Mouse (Mus musculus): ENCODE data around the gene Ghdc. TPM values are rescaled to one million over a fixed set of nuclear protein-coding genes. Genes with fewer than 3 reads are reported as not detected.

Gene Ghdc
- 1.9 and 2.4 TPM in 2 replicates for polyA plus RNA-seq (2015; fragmentation: Nextera tagmentation; extraction: Ambion mirVana)

- ATAC-seq = no peak
- Histone ChIP-seq H3K4me3 (peak within 1 kb of the TSS; percentile 33), H3K4me1 (no peaks in the 10 kb centered on the region), H3K36me3 (ENCODE audit: poor library complexity, severe bottlenecking) (no peaks in the 10 kb centered on the region), H3K9ac (0 out of 2 replicates have a peak within 1 kb of the TSS, but pooled peaks have one; percentile 6), H3K4me2 (peak within 1 kb of the TSS; percentile 47), H3K27ac (no peak within 1 kb of the TSS), H3K27me3 (no peaks in the 10 kb centered on the region), H3K9me3 (replicated peaks) (no peaks in the 10 kb centered on the region)
- WGBS = 30% methylated on average over 17 of the region's 17 CpGs
Observed at GRCm38 (mm10) chr11:100770646-100771408, at the start of gene Ghdc. TSS of gene Ghdc (minus strand) at chr11:100770957.

- Histone ChIP-seq H3K9ac (no peak overlapping the region), H3K4me1 (peaks cover 10% of the 10 kb centered on the region; the same call in 1 of the 2 replicates), H3K27ac (no peak overlapping the region), H3K27me3 (peaks cover 3% of the 10 kb centered on the region; the same call in 1 of the 2 replicates), H3K4me3 (no peak overlapping the region), H3K36me3 (ENCODE audit: poor library complexity, severe bottlenecking) (no peaks in the 10 kb centered on the region), H3K9me3 (replicated peaks) (no peaks in the 10 kb centered on the region), H3K4me2 (no peak overlapping the region)
- no peak for ATAC-seq
- 67% methylated on average over 8 of the region's 8 CpGs for WGBS
Observed at GRCm38 (mm10) chr11:100820047-100820446, 49.3 kb upstream of the Ghdc start.

GRCm38 (mm10) chr11:100819626-100820025 lies 48.9 kb upstream of the Ghdc start:
- ATAC-seq = no peak
- Histone ChIP-seq H3K4me1 (peaks cover 9% of the 10 kb centered on the region; the same call in 1 of the 2 replicates), H3K9me3 (replicated peaks) (no peaks in the 10 kb centered on the region), H3K27me3 (peaks cover 3% of the 10 kb centered on the region; the same call in 1 of the 2 replicates), H3K4me3 (no peak overlapping the region), H3K9ac (no peak overlapping the region), H3K27ac (no peak overlapping the region), H3K4me2 (no peak overlapping the region), H3K36me3 (ENCODE audit: poor library complexity, severe bottlenecking) (no peaks in the 10 kb centered on the region)
- WGBS = 94% methylated on average over 16 of the region's 16 CpGs

- Histone ChIP-seq H3K4me3 (no peak overlapping the region), H3K4me2 (no peak overlapping the region), H3K27ac (no peak overlapping the region), H3K9me3 (replicated peaks) (no peaks in the 10 kb centered on the region), H3K9ac (no peak overlapping the region), H3K36me3 (ENCODE audit: poor library complexity, severe bottlenecking) (no peaks in the 10 kb centered on the region), H3K4me1 (peaks cover 9% of the 10 kb centered on the region; the same call in 1 of the 2 replicates), H3K27me3 (peaks cover 3% of the 10 kb centered on the region; the same call in 1 of the 2 replicates)
- ATAC-seq = no peak
- WGBS = 90% methylated on average over 8 of the region's 8 CpGs
Observed at GRCm38 (mm10) chr11:100819048-100819447, 48.3 kb upstream of the Ghdc start.

GRCm38 (mm10) chr11:100818359-100819012 lies 47.7 kb upstream of the Ghdc start:
- WGBS = 93% methylated on average over 15 of the region's 15 CpGs
- Histone ChIP-seq H3K27ac (no peak overlapping the region), H3K36me3 (ENCODE audit: poor library complexity, severe bottlenecking) (no peaks in the 10 kb centered on the region)

GRCm38 (mm10) chr11:100817311-100817710 lies 46.6 kb upstream of the Ghdc start:
- Histone ChIP-seq H3K27ac (no peak overlapping the region), H3K4me2 (no peak overlapping the region), H3K9ac (no peak overlapping the region), H3K4me1 (peaks cover 9% of the 10 kb centered on the region; the same call in 1 of the 2 replicates), H3K4me3 (no peak overlapping the region), H3K9me3 (replicated peaks) (no peaks in the 10 kb centered on the region), H3K27me3 (peaks cover 2% of the 10 kb centered on the region; the same call in 1 of the 2 replicates), H3K36me3 (ENCODE audit: poor library complexity, severe bottlenecking) (no peaks in the 10 kb centered on the region)
- ATAC-seq = no peak
- 79% methylated on average over 9 of the region's 9 CpGs for WGBS

More at GRCm38 (mm10) chr11:100818359-100819012, 47.7 kb upstream of the Ghdc start:
- peaks cover 9% of the 10 kb centered on the region; the same call in 1 of the 2 replicates for H3K4me1 ChIP-seq
- peaks cover 3% of the 10 kb centered on the region; the same call in 1 of the 2 replicates for H3K27me3 ChIP-seq
- H3K9ac ChIP-seq = no peak overlapping the region
- H3K4me3 ChIP-seq = no peak overlapping the region
- no peak for ATAC-seq
- no peak overlapping the region for H3K4me2 ChIP-seq
- H3K9me3 ChIP-seq (replicated peaks) = no peaks in the 10 kb centered on the region

- Histone ChIP-seq H3K4me2 (no peak overlapping the region), H3K4me3 (no peak overlapping the region), H3K4me1 (peaks cover 9% of the 10 kb centered on the region; the same call in 1 of the 2 replicates), H3K27ac (no peak overlapping the region), H3K9me3 (replicated peaks) (no peaks in the 10 kb centered on the region), H3K36me3 (ENCODE audit: poor library complexity, severe bottlenecking) (no peaks in the 10 kb centered on the region), H3K9ac (no peak overlapping the region), H3K27me3 (no peaks in the 10 kb centered on the region)
- ATAC-seq = no peak
- WGBS = 71% methylated on average over 4 of the region's 4 CpGs
Observed at GRCm38 (mm10) chr11:100816801-100817200, 46.0 kb upstream of the Ghdc start.

- no peaks in the 10 kb centered on the region for H3K36me3 ChIP-seq (ENCODE audit: poor library complexity, severe bottlenecking)
- no peak overlapping the region for H3K9ac ChIP-seq
- H3K4me1 ChIP-seq = peaks cover 9% of the 10 kb centered on the region; the same call in 1 of the 2 replicates
- no peaks in the 10 kb centered on the region for H3K9me3 ChIP-seq (replicated peaks)
- H3K4me2 ChIP-seq = no peak overlapping the region
- no peaks in the 10 kb centered on the region for H3K27me3 ChIP-seq
- H3K27ac ChIP-seq = no peak overlapping the region
- no peak overlapping the region for H3K4me3 ChIP-seq
- no peak for ATAC-seq
- 94% methylated on average over 3 of the region's 3 CpGs for WGBS
Observed at GRCm38 (mm10) chr11:100816342-100816741, 45.6 kb upstream of the Ghdc start.

GRCm38 (mm10) chr11:100814498-100814897 lies 43.7 kb upstream of the Ghdc start:
- peaks cover 9% of the 10 kb centered on the region; the same call in 1 of the 2 replicates for H3K4me1 ChIP-seq
- WGBS = 80% methylated on average over 13 of the region's 13 CpGs
- H3K4me3 ChIP-seq = no peak overlapping the region
- H3K9ac ChIP-seq = no peak overlapping the region
- no peak overlapping the region for H3K4me2 ChIP-seq
- no peaks in the 10 kb centered on the region for H3K9me3 ChIP-seq (replicated peaks)
- ATAC-seq = no peak
- H3K36me3 ChIP-seq (ENCODE audit: poor library complexity, severe bottlenecking) = no peaks in the 10 kb centered on the region
- no peaks in the 10 kb centered on the region for H3K27me3 ChIP-seq
- H3K27ac ChIP-seq = no peak overlapping the region

- Histone ChIP-seq H3K4me2 (no peak overlapping the region), H3K4me3 (no peak overlapping the region), H3K4me1 (peaks cover 4% of the 10 kb centered on the region; the same call in 1 of the 2 replicates), H3K27me3 (no peaks in the 10 kb centered on the region), H3K27ac (no peak overlapping the region), H3K9me3 (replicated peaks) (no peaks in the 10 kb centered on the region), H3K36me3 (ENCODE audit: poor library complexity, severe bottlenecking) (no peaks in the 10 kb centered on the region), H3K9ac (no peak overlapping the region)
- no peak for ATAC-seq
- 94% methylated on average over 2 of the region's 2 CpGs for WGBS
Observed at GRCm38 (mm10) chr11:100811132-100811531, 40.4 kb upstream of the Ghdc start.

GRCm38 (mm10) chr11:100810516-100810915 lies 39.8 kb upstream of the Ghdc start:
- H3K36me3 ChIP-seq (ENCODE audit: poor library complexity, severe bottlenecking) = no peaks in the 10 kb centered on the region
- 89% methylated on average over 9 of the region's 9 CpGs for WGBS
- ATAC-seq = no peak
- no peaks in the 10 kb centered on the region for H3K27me3 ChIP-seq
- H3K4me1 ChIP-seq = peaks cover 4% of the 10 kb centered on the region; the same call in 1 of the 2 replicates
- no peak overlapping the region for H3K9ac ChIP-seq
- H3K9me3 ChIP-seq (replicated peaks) = no peaks in the 10 kb centered on the region
- H3K4me3 ChIP-seq = no peak overlapping the region
- H3K27ac ChIP-seq = no peak overlapping the region
- no peak overlapping the region for H3K4me2 ChIP-seq
